8 mouse cellular contexts compared by ENCODE assay signal in genomic region chr9:41328056-41328455, GRCm38 (mm10).
DNase-seq lines count a peak whose midpoint lies in the region; ATAC-seq and TF ChIP-seq lines count a peak whose summit lies in the region.

No protein-coding gene starts in this region.

- no peak overlapping the region for H3K4me3 ChIP-seq in heart, embryonic 11.5 days (ENCODE audit: low read depth, low read length)
- no peak overlapping the region for H3K4me3 ChIP-seq in heart, postnatal 0 days (ENCODE audit: low read depth, low read length)
- peak overlapping the region; percentile 1; the same call in 1 of the 2 replicates for H3K4me3 ChIP-seq in midbrain, embryonic 14.5 days (replicated peaks; ENCODE audit: low read depth, low read length)

- H3K4me2 ChIP-seq in heart, embryonic 11.5 days = peak overlapping the region; percentile 37
- H3K4me2 ChIP-seq in heart, postnatal 0 days (ENCODE audit: low read depth, low read length) = peak overlapping the region; percentile 15; the same call in 1 of the 2 replicates
- H3K4me2 ChIP-seq in midbrain, embryonic 14.5 days (ENCODE audit: low read length) = peak overlapping the region; percentile 39

- TF ChIP-seq CTCF in heart, postnatal 0 days (IDR thresholded peaks at IDR 0.05; ENCODE audit: low read depth) = no peak

- intact Hi-C loops in heart, postnatal 25 days (cut with DNase I) = loop anchor here (5.0 kb wide), 2 partner anchors 44 to 134 kb away; no protein-coding TSS in a partner anchor

- H3K36me3 ChIP-seq in heart, embryonic 11.5 days (ENCODE audit: control insufficient read depth, insufficient read depth, low read length) = no peaks in the 10 kb centered on the region
- H3K36me3 ChIP-seq in heart, postnatal 0 days (replicated peaks; ENCODE audit: control insufficient read depth, insufficient read depth, low read length) = no peaks in the 10 kb centered on the region
- H3K36me3 ChIP-seq in midbrain, embryonic 14.5 days (ENCODE audit: control insufficient read depth, insufficient read depth, low read length) = no peaks in the 10 kb centered on the region

- 19% methylated on average over 1 of the region's 1 CpGs for WGBS in heart, embryonic 11.5 days (ENCODE audit: insufficient replicate concordance)
- WGBS in heart, postnatal 0 days = 6% methylated on average over 1 of the region's 1 CpGs
- WGBS in midbrain, embryonic 14.5 days = 2% methylated on average over 1 of the region's 1 CpGs

- DNase-seq in heart, postnatal 25 days (ENCODE audit: low spot score) = no peak
- DNase-seq in embryo, embryonic 10.5 days (ENCODE audit: low spot score) = peak; percentile 32
- DNase-seq in heart, postnatal 0 days (ENCODE audit: low spot score) = no peak
- DNase-seq in midbrain, embryonic 14.5 days = peak; percentile 32
- no peak for DNase-seq in layer of hippocampus, adult 18-20 months (ENCODE audit: low spot score in 2 of 2)
- no peak for DNase-seq in urinary bladder, postnatal 14 days (ENCODE audit: low spot score)

- H3K27ac ChIP-seq in heart, embryonic 11.5 days (ENCODE audit: low read depth, low read length) = no peak overlapping the region
- H3K27ac ChIP-seq in heart, postnatal 0 days (ENCODE audit: low read depth) = no peak overlapping the region
- H3K27ac ChIP-seq in midbrain, embryonic 14.5 days (replicated peaks; ENCODE audit: low read depth, low read length) = peak overlapping the region; percentile 58

- peaks cover 6% of the 10 kb centered on the region for H3K4me1 ChIP-seq in heart, embryonic 11.5 days (ENCODE audit: control insufficient read depth, insufficient read depth, low read length)
- H3K4me1 ChIP-seq in heart, postnatal 0 days (ENCODE audit: control insufficient read depth, insufficient read depth) = 0 out of 2 replicates have a peak, but pooled peaks cover 12% of the 10 kb centered on the region
- H3K4me1 ChIP-seq in midbrain, embryonic 14.5 days (ENCODE audit: control insufficient read depth, insufficient read depth, low read length) = peaks cover 25% of the 10 kb centered on the region

- no peaks in the 10 kb centered on the region for H3K27me3 ChIP-seq in heart, embryonic 11.5 days (ENCODE audit: control insufficient read depth, insufficient read depth, low read length)
- H3K27me3 ChIP-seq in heart, postnatal 0 days (ENCODE audit: control insufficient read depth, insufficient read depth, low read length) = no peaks in the 10 kb centered on the region
- no peaks in the 10 kb centered on the region for H3K27me3 ChIP-seq in midbrain, embryonic 14.5 days (ENCODE audit: control insufficient read depth, insufficient read depth, low read length)

- H3K9me3 ChIP-seq in heart, embryonic 11.5 days (replicated peaks; ENCODE audit: control insufficient read depth, low read length) = no peaks in the 10 kb centered on the region
- H3K9me3 ChIP-seq in heart, postnatal 0 days (replicated peaks; ENCODE audit: control insufficient read depth, low read length) = no peaks in the 10 kb centered on the region
- no peaks in the 10 kb centered on the region for H3K9me3 ChIP-seq in midbrain, embryonic 14.5 days (ENCODE audit: control insufficient read depth, low read length)

- no peak for ATAC-seq in heart, embryonic 11.5 days (replicated peaks; ENCODE audit: insufficient number of reproducible peaks, low FRiP score, low TSS enrichment)
- ATAC-seq in heart, postnatal 0 days (ENCODE audit: insufficient read depth, low read depth) = no peak
- no peak for ATAC-seq in midbrain, embryonic 14.5 days (ENCODE audit: low FRiP score, low TSS enrichment)
- no peak for ATAC-seq in CD4-positive, CD25-positive, alpha-beta regulatory T cell, adult 4 months

- no peak for TF ChIP-seq EP300 in heart, postnatal 0 days (IDR thresholded peaks at IDR 0.05; ENCODE audit: low read depth)

- H3K9ac ChIP-seq in heart, embryonic 11.5 days (ENCODE audit: low read depth, low read length) = no peak overlapping the region
- no peak overlapping the region for H3K9ac ChIP-seq in heart, postnatal 0 days (replicated peaks; ENCODE audit: low read depth, low read length)
- H3K9ac ChIP-seq in midbrain, embryonic 14.5 days (replicated peaks; ENCODE audit: low read length) = no peak overlapping the region; the same call in 1 of the 2 replicates

Comparison
In these comparisons a context has a peak if more than half of its experiments do, and no peak if none do; other contexts are left out.
1. DNase-seq: peak in embryo, embryonic 10.5 days (single experiment) and midbrain, embryonic 14.5 days (single experiment); none in heart, postnatal 25 days (single experiment), heart, postnatal 0 days (single experiment), layer of hippocampus, adult 18-20 months (0 of 2) and urinary bladder, postnatal 14 days (single experiment).
2. Peak in every context shown above with its lines, with median percentiles within 50 percentile points of each other: H3K4me2 ChIP-seq.